Mouse (Mus musculus): ENCODE data around the gene Pxdc1.

Pxdc1 gene

GRCm38 (mm10) chr13:34596797-34597196, 56.5 kb downstream of the Pxdc1 start:
- DNase-seq (ENCODE audit: low read depth, low spot score), result no peak
